Mouse (Mus musculus) intestine, postnatal 0 days (tissue): ENCODE data around the gene Serpinb6b. TPM values are rescaled to one million over a fixed set of nuclear protein-coding genes. Genes with fewer than 3 reads are reported as not detected.
A peak's percentile ranks its signal among the peaks of the same experiment; 100 is the strongest.

Experiments used
- ATAC-seq: fragments of 200-750 bp; cut with Nextera tagmentation; 2 replicates; pipeline ENCODE4 v1.8.0; 2017; ENCODE audit warnings: mild to moderate bottlenecking, moderate TSS enrichment, moderate library complexity
- H3K27ac ChIP-seq: fragments of 300-500 bp; sonication (generic); 2 replicates; pipeline ENCODE4 v1.5.1; 2014; ENCODE audit warnings: mild to moderate bottlenecking, low read depth, low read length, moderate library complexity
- H3K27me3 ChIP-seq: fragments of 300-500 bp; sonication (generic); replicated peaks from 2 replicates; pipeline ENCODE4 v1.6.1; 2014; ENCODE audit warnings: low read length, mixed read lengths; ENCODE audit not compliant: control insufficient read depth, insufficient read depth
- H3K36me3 ChIP-seq: fragments of 300-500 bp; sonication (generic); 2 replicates; pipeline ENCODE4 v1.6.1; 2014; ENCODE audit warnings: mild to moderate bottlenecking, moderate library complexity; ENCODE audit not compliant: control insufficient read depth, insufficient read depth
- H3K4me1 ChIP-seq: fragments of 300-500 bp; sonication (generic); replicated peaks from 2 replicates; pipeline ENCODE4 v1.6.1; 2014; ENCODE audit warnings: antibody characterized with exemption, low read length, mixed read lengths; ENCODE audit not compliant: control insufficient read depth, insufficient read depth
- H3K4me2 ChIP-seq: fragments of 300-500 bp; sonication (generic); replicated peaks from 2 replicates; pipeline ENCODE4 v1.6.1; 2014; ENCODE audit warnings: low read depth, mild to moderate bottlenecking, moderate library complexity
- H3K4me3 ChIP-seq: fragments of 300-500 bp; sonication (generic); 2 replicates; pipeline ENCODE4 v1.5.1; 2014; ENCODE audit warnings: low read depth, low read length
- H3K9ac ChIP-seq: fragments of 300-500 bp; sonication (generic); 2 replicates; pipeline ENCODE4 v1.6.1; 2014; ENCODE audit warnings: mild to moderate bottlenecking, low read depth, low read length
- H3K9me3 ChIP-seq: fragments of 300-500 bp; sonication (generic); 2 replicates; pipeline ENCODE4 v1.6.1; 2016; ENCODE audit warnings: mixed run types; ENCODE audit not compliant: control insufficient read depth
- CTCF ChIP-seq: sonication (generic); IDR thresholded peaks from 2 replicates; pipeline ENCODE4 v1.5.1; 2016; ENCODE audit warnings: low read depth, mild to moderate bottlenecking, control low read depth, antibody characterized with exemption, moderate library complexity
- WGBS: fragments of 180-500 bp; shearing (Covaris S2); extraction: QIAGEN DNeasy Blood & Tissue Kit; methylation state at CpG from one replicate; pipeline ENCODE4 v1.1.7; 2014; 5-methylcytosine and 5-hydroxymethylcytosine counted together
- polyA plus RNA-seq: library from polyadenylated mRNA; unstranded; fragments of >200 nt; fragmentation: Nextera tagmentation; extraction: Ambion mirVana; gene quantifications from 2 replicates; pipeline ENCODE4 v1.2.1, GENCODE M21; 2015

Gene Serpinb6b
- polyA plus RNA-seq, 1 experiment from 2014 or later = 13.8 TPM

DNA sequence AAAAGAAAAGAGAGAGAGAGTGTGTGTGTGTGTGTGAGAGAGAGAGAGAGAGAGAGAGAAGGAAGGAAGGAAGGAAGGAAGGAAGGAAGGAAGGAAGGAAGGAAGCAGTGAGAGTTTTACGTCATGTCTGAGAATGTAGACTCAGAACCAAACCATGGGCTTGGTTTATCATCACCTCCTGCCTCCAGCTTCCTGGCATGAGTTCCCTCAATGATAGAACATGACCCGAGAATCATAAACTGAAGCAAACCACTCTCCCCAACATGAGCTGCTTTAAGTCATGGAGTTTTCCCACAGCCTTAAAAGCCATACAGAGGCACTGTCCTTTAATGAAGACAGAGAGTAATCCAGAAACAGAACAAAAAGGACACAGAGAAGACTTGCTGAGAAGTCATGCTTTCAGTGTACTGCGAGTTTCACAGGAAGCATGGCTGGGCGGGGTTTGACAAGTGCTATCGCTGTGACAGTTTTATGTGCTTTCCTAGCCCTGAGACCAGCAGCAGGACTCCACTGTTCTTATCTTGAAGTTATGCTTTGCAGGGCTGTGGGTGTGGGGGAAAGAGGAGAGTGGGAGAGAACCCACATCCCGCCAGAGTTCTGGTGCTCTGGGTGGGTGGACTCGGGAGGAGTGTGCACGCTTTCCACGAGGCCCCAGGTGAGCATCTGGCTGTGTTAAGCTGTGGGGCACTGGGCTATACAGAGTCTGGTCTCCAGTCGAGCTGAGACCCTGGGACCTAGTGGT, 28.3 kb downstream of the Serpinb6b start:
- 21% methylated on average over 10 of the region's 10 CpGs for WGBS
- no peak overlapping the region for H3K27ac ChIP-seq
- H3K4me3 ChIP-seq = no peak overlapping the region
- no peaks in the 10 kb centered on the region for H3K4me1 ChIP-seq
- no peak for TF ChIP-seq CTCF
- no peaks in the 10 kb centered on the region for H3K36me3 ChIP-seq
- no peak overlapping the region for H3K9ac ChIP-seq
- no peaks in the 10 kb centered on the region for H3K9me3 ChIP-seq
- H3K4me2 ChIP-seq = no peak overlapping the region
- no peaks in the 10 kb centered on the region for H3K27me3 ChIP-seq
- no peak for ATAC-seq

DNA sequence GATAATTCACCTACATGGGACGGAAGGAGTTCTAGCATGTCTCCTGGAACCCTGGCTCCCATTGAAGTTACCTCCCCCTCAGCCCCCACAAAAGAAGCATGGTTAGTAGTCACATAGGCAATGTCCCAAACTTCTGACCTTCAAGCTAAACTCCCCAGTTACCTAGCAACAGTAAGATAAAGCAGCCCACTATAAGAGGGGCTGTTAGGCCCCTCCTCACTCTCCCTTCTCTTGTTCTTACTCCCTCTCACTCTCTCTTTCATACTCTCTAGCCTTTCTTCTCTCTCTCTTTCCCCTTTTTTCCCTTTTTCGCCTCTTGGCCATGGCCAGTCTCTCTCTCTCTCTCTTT, 28.9 kb downstream of the Serpinb6b start:
- H3K27ac ChIP-seq = no peak overlapping the region
- H3K4me3 ChIP-seq = no peak overlapping the region
- H3K9ac ChIP-seq = no peak overlapping the region
- 73% methylated on average over 2 of the region's 2 CpGs for WGBS
- no peak overlapping the region for H3K4me2 ChIP-seq
- TF ChIP-seq CTCF = no peak
- no peak for ATAC-seq
- no peaks in the 10 kb centered on the region for H3K4me1 ChIP-seq
- no peaks in the 10 kb centered on the region for H3K36me3 ChIP-seq
- H3K9me3 ChIP-seq = no peaks in the 10 kb centered on the region
- H3K27me3 ChIP-seq = no peaks in the 10 kb centered on the region

GRCm38 (mm10) chr13:32995051-32995450, 30.0 kb downstream of the Serpinb6b start:
- Histone ChIP-seq H3K9ac (no peak overlapping the region), H3K27ac (no peak overlapping the region), H3K36me3 (no peaks in the 10 kb centered on the region), H3K4me2 (no peak overlapping the region), H3K4me1 (no peaks in the 10 kb centered on the region), H3K9me3 (no peaks in the 10 kb centered on the region), H3K4me3 (no peak overlapping the region), H3K27me3 (no peaks in the 10 kb centered on the region)
- 66% methylated on average over 4 of the region's 4 CpGs for WGBS
- TF ChIP-seq CTCF = no peak
- no peak for ATAC-seq

GRCm38 (mm10) chr13:33001341-33001740, 36.3 kb downstream of the Serpinb6b start:
- Histone ChIP-seq H3K27me3 (no peaks in the 10 kb centered on the region), H3K27ac (no peak overlapping the region), H3K9ac (no peak overlapping the region), H3K36me3 (no peaks in the 10 kb centered on the region), H3K4me1 (no peaks in the 10 kb centered on the region; the same call in 1 of the 2 replicates), H3K4me3 (no peak overlapping the region), H3K4me2 (no peak overlapping the region), H3K9me3 (no peaks in the 10 kb centered on the region)
- no peak for TF ChIP-seq CTCF
- WGBS = 95% methylated on average over 5 of the region's 5 CpGs
- no peak for ATAC-seq

DNA sequence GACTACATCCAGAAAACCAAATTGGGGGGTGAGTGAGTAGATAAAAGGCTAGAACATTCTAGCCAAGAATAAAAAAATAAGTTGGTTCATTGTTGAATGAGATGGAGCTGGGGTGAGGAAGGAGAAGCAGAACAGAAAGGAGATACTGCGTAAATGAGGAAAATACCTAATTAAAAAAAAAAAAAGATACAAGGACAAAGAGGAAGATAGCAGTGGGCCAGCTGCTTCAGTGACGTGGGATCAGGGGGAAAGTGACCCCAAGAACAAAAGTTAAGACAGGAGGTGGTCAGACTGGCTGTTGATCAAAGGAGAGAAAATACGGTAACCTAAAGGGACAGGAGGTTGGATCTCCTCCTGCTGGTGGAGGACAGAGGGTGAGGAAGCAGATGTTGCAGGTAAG, 37.9 kb downstream of the Serpinb6b start, which contains the start of gene Serpinb9:
Serpinb9 (plus strand) TSS at position 301 of the 400 bp plus-strand sequence.
- 85% methylated on average over 3 of the region's 3 CpGs for WGBS
- Histone ChIP-seq H3K36me3 (no peaks in the 10 kb centered on the region), H3K4me1 (no peaks in the 10 kb centered on the region; the same call in 1 of the 2 replicates), H3K4me2 (peak within 1 kb of the TSS; percentile 70), H3K9ac (peak within 1 kb of the TSS; percentile 55; the same call in 1 of the 2 replicates), H3K27ac (peak within 1 kb of the TSS; percentile 81), H3K27me3 (no peaks in the 10 kb centered on the region), H3K9me3 (no peaks in the 10 kb centered on the region), H3K4me3 (peak within 1 kb of the TSS; percentile 44)
- no peak for ATAC-seq
- no peak for TF ChIP-seq CTCF

GRCm38 (mm10) chr13:33003523-33004413, 38.8 kb downstream of the Serpinb6b start:
- Histone ChIP-seq H3K27ac (peak overlapping the region; percentile 81), H3K9me3 (no peaks in the 10 kb centered on the region), H3K9ac (peak overlapping the region; percentile 55; the same call in 1 of the 2 replicates), H3K36me3 (no peaks in the 10 kb centered on the region), H3K4me3 (peak overlapping the region; percentile 44), H3K27me3 (no peaks in the 10 kb centered on the region), H3K4me1 (no peaks in the 10 kb centered on the region; the same call in 1 of the 2 replicates), H3K4me2 (peak overlapping the region; percentile 70)
- TF ChIP-seq CTCF = no peak
- 55% methylated on average over 9 of the region's 9 CpGs for WGBS
- ATAC-seq = no peak
